Mouse (Mus musculus) cerebellum, adult 2 months (tissue): ENCODE measurements around the gene Coq10a.

Source experiments
- CTCF ChIP-seq: fragments of 200-500 bp; IDR thresholded peaks from 2 replicates; pipeline ENCODE4 v1.5.1; 2011; ENCODE audit warnings: low read depth, mild to moderate bottlenecking, control low read depth, low read length, moderate library complexity, borderline replicate concordance; ENCODE audit not compliant: insufficient read depth
- POLR2A ChIP-seq: fragments of 200-500 bp; IDR thresholded peaks from 2 replicates; pipeline ENCODE4 v1.6.1; 2011; ENCODE audit warnings: low read length, control low read depth, borderline replicate concordance; ENCODE audit not compliant: insufficient read depth

- TF ChIP-seq CTCF = no peak
- no peak for TF ChIP-seq POLR2A
These were observed 24.1 kb downstream of the Coq10a start for GRCm38 (mm10) chr10:128344568-128345275.
